Mouse (Mus musculus): ENCODE data around the gene Slc25a25. TPM values are rescaled to one million over a fixed set of nuclear protein-coding genes. Genes with fewer than 3 reads are reported as not detected.

Slc25a25 gene
- polyA plus RNA-seq, 1 experiment from 2014 or later: 38.8 TPM

- Histone ChIP-seq H3K9me3 (no peaks in the 10 kb centered on the region), H3K4me2 (no peak overlapping the region), H3K27me3 (no peaks in the 10 kb centered on the region), H3K9ac (no peak overlapping the region), H3K27ac (no peak overlapping the region), H3K4me1 (peaks cover 31% of the 10 kb centered on the region), H3K36me3 (replicated peaks) (peaks cover 14% of the 10 kb centered on the region; the same call in 1 of the 2 replicates), H3K4me3 (replicated peaks) (no peak overlapping the region)
- 90% methylated on average over 10 of the region's 10 CpGs for WGBS
- no peak for ATAC-seq (ENCODE audit: low FRiP score)
Measured at GRCm38 (mm10) chr2:32454633-32455032, 3.4 kb upstream of the Slc25a25 start.

GRCm38 (mm10) chr2:32453641-32454303, 2.5 kb upstream of the Slc25a25 start:
- Histone ChIP-seq H3K4me2 (peak overlapping the region; percentile 13; the same call in 1 of the 2 replicates), H3K36me3 (replicated peaks) (peaks cover 14% of the 10 kb centered on the region; the same call in 1 of the 2 replicates), H3K9ac (no peak overlapping the region), H3K9me3 (no peaks in the 10 kb centered on the region), H3K27me3 (no peaks in the 10 kb centered on the region), H3K4me3 (replicated peaks) (no peak overlapping the region), H3K27ac (no peak overlapping the region), H3K4me1 (peaks cover 34% of the 10 kb centered on the region)
- no peak for ATAC-seq (ENCODE audit: low FRiP score)
- 85% methylated on average over 5 of the region's 5 CpGs for WGBS

- Histone ChIP-seq H3K27ac (peak overlapping the region; percentile 96), H3K36me3 (replicated peaks) (peaks cover 14% of the 10 kb centered on the region; the same call in 1 of the 2 replicates), H3K27me3 (no peaks in the 10 kb centered on the region), H3K9ac (no peak overlapping the region), H3K4me2 (peak overlapping the region; percentile 71), H3K9me3 (no peaks in the 10 kb centered on the region), H3K4me1 (peaks cover 36% of the 10 kb centered on the region), H3K4me3 (replicated peaks) (peak overlapping the region; percentile 85)
- peak; percentile 2; the same call in 1 of the 2 replicates for ATAC-seq (ENCODE audit: low FRiP score)
- 95% methylated on average over 16 of the region's 16 CpGs for WGBS
Measured at GRCm38 (mm10) chr2:32452441-32452971, 1.3 kb upstream of the Slc25a25 start.

GRCm38 (mm10) chr2:32451870-32452372, 676 bp upstream of the Slc25a25 start:
- Histone ChIP-seq H3K4me2 (peak overlapping the region; percentile 71), H3K27ac (peak overlapping the region; percentile 96), H3K9me3 (no peaks in the 10 kb centered on the region), H3K4me3 (replicated peaks) (peak overlapping the region; percentile 85), H3K9ac (peak overlapping the region; percentile 84; the same call in 1 of the 2 replicates), H3K36me3 (replicated peaks) (peaks cover 14% of the 10 kb centered on the region; the same call in 1 of the 2 replicates), H3K27me3 (no peaks in the 10 kb centered on the region), H3K4me1 (peaks cover 39% of the 10 kb centered on the region)
- ATAC-seq (ENCODE audit: low FRiP score): peak; percentile 94
- WGBS: 1% methylated on average over 25 of the region's 25 CpGs

- H3K27ac ChIP-seq: peak within 1 kb of the TSS; percentile 96
- no peaks in the 10 kb centered on the region for H3K9me3 ChIP-seq
- no peak for ATAC-seq (ENCODE audit: low FRiP score)
- WGBS: 84% methylated on average over 15 of the region's 15 CpGs
- H3K4me3 ChIP-seq (replicated peaks): peak within 1 kb of the TSS; percentile 85
- peak within 1 kb of the TSS; percentile 71 for H3K4me2 ChIP-seq
- no peaks in the 10 kb centered on the region for H3K27me3 ChIP-seq
- H3K36me3 ChIP-seq (replicated peaks): peaks cover 3% of the 10 kb centered on the region; the same call in 1 of the 2 replicates
- peak within 1 kb of the TSS; percentile 84 for H3K9ac ChIP-seq
- peaks cover 39% of the 10 kb centered on the region for H3K4me1 ChIP-seq
Measured at GRCm38 (mm10) chr2:32449761-32450754, 1.2 kb downstream of the Slc25a25 start, which contains the start of gene Naif1. Naif1 (plus strand) TSS chr2:32450457.

- Histone ChIP-seq H3K4me2 (no peak overlapping the region), H3K9me3 (no peaks in the 10 kb centered on the region), H3K27me3 (no peaks in the 10 kb centered on the region), H3K4me3 (replicated peaks) (no peak overlapping the region), H3K36me3 (replicated peaks) (no peaks in the 10 kb centered on the region), H3K27ac (no peak overlapping the region), H3K9ac (no peak overlapping the region), H3K4me1 (peaks cover 34% of the 10 kb centered on the region)
- 85% methylated on average over 1 of the region's 1 CpGs for WGBS
- ATAC-seq (ENCODE audit: low FRiP score): no peak
Measured at GRCm38 (mm10) chr2:32448480-32448879, 2.8 kb downstream of the Slc25a25 start.

GRCm38 (mm10) chr2:32447264-32447936, 3.8 kb downstream of the Slc25a25 start:
- H3K9me3 ChIP-seq: no peaks in the 10 kb centered on the region
- no peaks in the 10 kb centered on the region for H3K27me3 ChIP-seq
- no peak overlapping the region for H3K4me3 ChIP-seq (replicated peaks)
- 0 out of 2 replicates have a peak overlapping the region, but pooled peaks have one; percentile 25 for H3K9ac ChIP-seq
- no peaks in the 10 kb centered on the region for H3K36me3 ChIP-seq (replicated peaks)
- H3K27ac ChIP-seq: peak overlapping the region; percentile 37; the same call in 1 of the 2 replicates
- no peak for ATAC-seq (ENCODE audit: low FRiP score)
- H3K4me2 ChIP-seq: no peak overlapping the region
- 79% methylated on average over 9 of the region's 9 CpGs for WGBS
- H3K4me1 ChIP-seq: peaks cover 23% of the 10 kb centered on the region

- no peak overlapping the region for H3K9ac ChIP-seq
- H3K27ac ChIP-seq: no peak overlapping the region
- no peak overlapping the region for H3K4me2 ChIP-seq
- no peaks in the 10 kb centered on the region for H3K27me3 ChIP-seq
- no peaks in the 10 kb centered on the region for H3K36me3 ChIP-seq (replicated peaks)
- H3K4me1 ChIP-seq: peaks cover 22% of the 10 kb centered on the region
- no peak overlapping the region for H3K4me3 ChIP-seq (replicated peaks)
- 87% methylated on average over 1 of the region's 1 CpGs for WGBS
- H3K9me3 ChIP-seq: no peaks in the 10 kb centered on the region
- ATAC-seq (ENCODE audit: low FRiP score): no peak
Measured at GRCm38 (mm10) chr2:32445535-32445934, 5.7 kb downstream of the Slc25a25 start.

GRCm38 (mm10) chr2:32441550-32441949, 9.7 kb downstream of the Slc25a25 start:
- Histone ChIP-seq H3K27me3 (no peaks in the 10 kb centered on the region), H3K36me3 (replicated peaks) (no peaks in the 10 kb centered on the region), H3K27ac (no peak overlapping the region), H3K9me3 (no peaks in the 10 kb centered on the region), H3K4me2 (no peak overlapping the region), H3K4me3 (replicated peaks) (no peak overlapping the region), H3K4me1 (peaks cover 32% of the 10 kb centered on the region), H3K9ac (no peak overlapping the region)
- ATAC-seq (ENCODE audit: low FRiP score): no peak
- WGBS: 96% methylated on average over 2 of the region's 2 CpGs

- H3K9ac ChIP-seq: no peak overlapping the region
- no peak overlapping the region for H3K4me3 ChIP-seq (replicated peaks)
- peaks cover 41% of the 10 kb centered on the region for H3K4me1 ChIP-seq
- ATAC-seq (ENCODE audit: low FRiP score): no peak
- 89% methylated on average over 1 of the region's 1 CpGs for WGBS
- H3K36me3 ChIP-seq (replicated peaks): no peaks in the 10 kb centered on the region
- no peak overlapping the region for H3K4me2 ChIP-seq
- H3K27me3 ChIP-seq: no peaks in the 10 kb centered on the region
- H3K27ac ChIP-seq: no peak overlapping the region
- H3K9me3 ChIP-seq: no peaks in the 10 kb centered on the region
Measured at GRCm38 (mm10) chr2:32440632-32441031, 10.6 kb downstream of the Slc25a25 start.

- H3K9ac ChIP-seq: no peak overlapping the region
- no peak overlapping the region for H3K27ac ChIP-seq
- 40% methylated on average over 2 of the region's 2 CpGs for WGBS
Measured at GRCm38 (mm10) chr2:32440164-32440563, 11.1 kb downstream of the Slc25a25 start.

More at GRCm38 (mm10) chr2:32440164-32440563, 11.1 kb downstream of the Slc25a25 start:
- no peaks in the 10 kb centered on the region for H3K9me3 ChIP-seq
- H3K4me2 ChIP-seq: no peak overlapping the region
- H3K36me3 ChIP-seq (replicated peaks): no peaks in the 10 kb centered on the region
- H3K4me1 ChIP-seq: peaks cover 41% of the 10 kb centered on the region
- no peak for ATAC-seq (ENCODE audit: low FRiP score)
- H3K27me3 ChIP-seq: no peaks in the 10 kb centered on the region
- no peak overlapping the region for H3K4me3 ChIP-seq (replicated peaks)
